Mouse (Mus musculus): ENCODE data around the gene Lmod2.
A peak's percentile ranks its signal among the peaks of the same experiment; 100 is the strongest.

DNA sequence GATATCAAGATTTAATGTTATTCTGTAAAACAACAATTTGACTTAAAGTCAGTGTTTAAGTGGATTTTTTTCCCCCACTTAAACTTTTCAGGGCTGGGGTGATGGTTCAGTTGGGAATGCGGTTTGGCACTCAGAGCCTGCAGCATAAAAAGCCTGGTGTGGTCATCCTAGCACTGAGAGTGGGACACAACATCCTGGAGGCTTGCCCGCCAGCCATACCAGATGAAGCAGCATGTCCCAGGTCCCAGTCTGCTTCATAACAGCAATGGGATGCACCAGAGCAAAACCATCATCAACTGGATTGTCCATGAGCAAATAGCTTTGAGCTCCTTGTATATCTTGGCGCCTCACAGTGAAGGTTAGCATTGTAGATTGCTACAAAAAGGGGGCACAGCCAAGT is 11.1 kb downstream of the Lmod2 start:
- no peak for TF ChIP-seq CTCF (IDR thresholded peaks at IDR 0.05)
- peak; percentile 56 for TF ChIP-seq POLR2A (IDR thresholded peaks at IDR 0.05; ENCODE audit: insufficient read depth, low read depth, low read length)
